Comparison of ENCODE assay signal across 16 mouse cellular contexts in genomic region chr12:106071575-106072166, GRCm38 (mm10).
DNase-seq lines count a peak whose midpoint lies in the region; ATAC-seq lines count a peak whose summit lies in the region.
"Had no signal": no experiment of that assay in that cellular context is flagged by ENCODE, and none has a peak within 500 bp of the region (broad histone marks: within the 10 kb centered on the region; RNA-seq: fewer than 3 reads in every experiment).

No protein-coding gene starts in this region.

- H3K27ac ChIP-seq in midbrain, embryonic 10.5 days (replicated peaks): 0 out of 2 replicates have a peak overlapping the region, but pooled peaks have one; percentile 3
- no peak overlapping the region for H3K27ac ChIP-seq in midbrain, embryonic 14.5 days (replicated peaks; ENCODE audit: low read depth, low read length)
- H3K27ac ChIP-seq in forebrain, embryonic 13.5 days: peak overlapping the region; percentile 37; the same call in 1 of the 2 replicates
- no peak overlapping the region for H3K27ac ChIP-seq in hindbrain, embryonic 16.5 days (ENCODE audit: low read depth, low read length)
- peak overlapping the region; percentile 19; the same call in 1 of the 2 replicates for H3K27ac ChIP-seq in neural tube, embryonic 13.5 days (replicated peaks)
- H3K27ac ChIP-seq: liver, embryonic 14.5 days had no signal

- H3K9me3 ChIP-seq in midbrain, embryonic 10.5 days (replicated peaks): no peaks in the 10 kb centered on the region
- no peaks in the 10 kb centered on the region for H3K9me3 ChIP-seq in midbrain, embryonic 14.5 days (ENCODE audit: control insufficient read depth, low read length)
- H3K9me3 ChIP-seq in forebrain, embryonic 13.5 days (replicated peaks): no peaks in the 10 kb centered on the region
- no peaks in the 10 kb centered on the region for H3K9me3 ChIP-seq in hindbrain, embryonic 16.5 days (ENCODE audit: control insufficient read depth, low read length)
- H3K9me3 ChIP-seq in neural tube, embryonic 13.5 days: no peaks in the 10 kb centered on the region

- no peak overlapping the region for H3K4me3 ChIP-seq in midbrain, embryonic 10.5 days
- H3K4me3 ChIP-seq in midbrain, embryonic 14.5 days (replicated peaks; ENCODE audit: low read depth, low read length): no peak overlapping the region
- no peak overlapping the region for H3K4me3 ChIP-seq in forebrain, embryonic 13.5 days
- no peak overlapping the region for H3K4me3 ChIP-seq in hindbrain, embryonic 16.5 days (ENCODE audit: low read length)
- H3K4me3 ChIP-seq in neural tube, embryonic 13.5 days: no peak overlapping the region
- H3K4me3 ChIP-seq: erythroblast, embryonic 14.5 days had no signal

- no peaks in the 10 kb centered on the region for H3K27me3 ChIP-seq in midbrain, embryonic 10.5 days (ENCODE audit: low read depth, poor library complexity, severe bottlenecking)
- H3K27me3 ChIP-seq in midbrain, embryonic 14.5 days (ENCODE audit: control insufficient read depth, insufficient read depth, low read length): no peaks in the 10 kb centered on the region
- H3K27me3 ChIP-seq in forebrain, embryonic 13.5 days: no peaks in the 10 kb centered on the region
- no peaks in the 10 kb centered on the region for H3K27me3 ChIP-seq in hindbrain, embryonic 16.5 days (replicated peaks; ENCODE audit: control insufficient read depth, insufficient read depth, low read length)
- H3K27me3 ChIP-seq in neural tube, embryonic 13.5 days: no peaks in the 10 kb centered on the region

- H3K36me3 ChIP-seq in midbrain, embryonic 10.5 days: peaks cover 70% of the 10 kb centered on the region
- 0 out of 2 replicates have a peak, but pooled peaks cover 2% of the 10 kb centered on the region for H3K36me3 ChIP-seq in midbrain, embryonic 14.5 days (ENCODE audit: control insufficient read depth, insufficient read depth, low read length)
- H3K36me3 ChIP-seq in forebrain, embryonic 13.5 days (ENCODE audit: poor library complexity, severe bottlenecking): peaks cover 17% of the 10 kb centered on the region
- H3K36me3 ChIP-seq in hindbrain, embryonic 16.5 days (ENCODE audit: control insufficient read depth, insufficient read depth, low read length): no peaks in the 10 kb centered on the region
- no peaks in the 10 kb centered on the region for H3K36me3 ChIP-seq in neural tube, embryonic 13.5 days

- no peak overlapping the region for H3K4me2 ChIP-seq in midbrain, embryonic 14.5 days (ENCODE audit: low read length)
- 0 out of 2 replicates have a peak overlapping the region, but pooled peaks have one; percentile 19 for H3K4me2 ChIP-seq in forebrain, embryonic 13.5 days
- H3K4me2 ChIP-seq in hindbrain, embryonic 16.5 days (ENCODE audit: low read length): no peak overlapping the region
- peak overlapping the region; percentile 14; the same call in 1 of the 2 replicates for H3K4me2 ChIP-seq in neural tube, embryonic 13.5 days

- ATAC-seq in midbrain, embryonic 14.5 days (ENCODE audit: low FRiP score, low TSS enrichment): no peak
- ATAC-seq in forebrain, embryonic 13.5 days: peak; percentile 48; the same call in 1 of the 2 replicates
- ATAC-seq in hindbrain, embryonic 16.5 days: 0 out of 2 replicates have a peak, but pooled peaks have one; percentile 17
- ATAC-seq in neural tube, embryonic 13.5 days (ENCODE audit: low read depth): no peak

- DNase-seq in midbrain, embryonic 10.5 days (ENCODE audit: low spot score): no peak
- no peak for DNase-seq in midbrain, embryonic 14.5 days
- no peak for DNase-seq in adrenal gland, adult 2 months
- DNase-seq in frontal cortex, postnatal 10 days (ENCODE audit: low spot score in 2 of 2): no peak
- DNase-seq in lung, postnatal 36 days: no peak
- DNase-seq: adrenal gland, postnatal 14 days; cerebellum, postnatal 14 days; kidney, postnatal 25 days; lung, postnatal 4 days; right cerebral cortex, postnatal 14 days; thymus, adult 18-20 months had no signal

- peaks cover 17% of the 10 kb centered on the region for H3K4me1 ChIP-seq in midbrain, embryonic 10.5 days
- 0 out of 2 replicates have a peak, but pooled peaks cover 8% of the 10 kb centered on the region for H3K4me1 ChIP-seq in midbrain, embryonic 14.5 days (ENCODE audit: control insufficient read depth, insufficient read depth, low read length)
- H3K4me1 ChIP-seq in forebrain, embryonic 13.5 days: peaks cover 36% of the 10 kb centered on the region
- H3K4me1 ChIP-seq in hindbrain, embryonic 16.5 days (ENCODE audit: control insufficient read depth, insufficient read depth, low read depth, low read length): 0 out of 2 replicates have a peak, but pooled peaks cover 2% of the 10 kb centered on the region
- H3K4me1 ChIP-seq in neural tube, embryonic 13.5 days (replicated peaks): peaks cover 25% of the 10 kb centered on the region

- no peak overlapping the region for H3K9ac ChIP-seq in midbrain, embryonic 14.5 days (replicated peaks; ENCODE audit: low read length)
- H3K9ac ChIP-seq in forebrain, embryonic 13.5 days: peak overlapping the region; percentile 17; the same call in 1 of the 2 replicates
- no peak overlapping the region for H3K9ac ChIP-seq in hindbrain, embryonic 16.5 days (ENCODE audit: low read depth, low read length)
- H3K9ac ChIP-seq in neural tube, embryonic 13.5 days: peak overlapping the region; percentile 31; the same call in 1 of the 2 replicates
- H3K9ac ChIP-seq: liver, embryonic 14.5 days had no signal

- WGBS in midbrain, embryonic 10.5 days: 76% methylated on average over 10 of the region's 10 CpGs
- 71% methylated on average over 10 of the region's 10 CpGs for WGBS in midbrain, embryonic 14.5 days
- 26% methylated on average over 10 of the region's 10 CpGs for WGBS in forebrain, embryonic 13.5 days
- WGBS in hindbrain, embryonic 16.5 days: 49% methylated on average over 10 of the region's 10 CpGs
- 38% methylated on average over 10 of the region's 10 CpGs for WGBS in neural tube, embryonic 13.5 days

Comparison
In these comparisons a context has a peak if more than half of its experiments do, and no peak if none do; other contexts are left out.
1. H3K27ac ChIP-seq: peak in midbrain, embryonic 10.5 days (single experiment), forebrain, embryonic 13.5 days (single experiment) and neural tube, embryonic 13.5 days (single experiment); none in midbrain, embryonic 14.5 days (single experiment) and hindbrain, embryonic 16.5 days (single experiment).
2. ATAC-seq: peak in forebrain, embryonic 13.5 days (single experiment) and hindbrain, embryonic 16.5 days (single experiment); none in midbrain, embryonic 14.5 days (single experiment) and neural tube, embryonic 13.5 days (single experiment).
3. H3K4me2 ChIP-seq: peak in forebrain, embryonic 13.5 days (single experiment) and neural tube, embryonic 13.5 days (single experiment); none in midbrain, embryonic 14.5 days (single experiment) and hindbrain, embryonic 16.5 days (single experiment).
4. H3K9ac ChIP-seq: peak in forebrain, embryonic 13.5 days (single experiment) and neural tube, embryonic 13.5 days (single experiment); none in midbrain, embryonic 14.5 days (single experiment) and hindbrain, embryonic 16.5 days (single experiment).